Mouse (Mus musculus) heart, embryonic 16.5 days (tissue): ENCODE measurements around the gene Olfr1176. TPM values are rescaled to one million over a fixed set of nuclear protein-coding genes. Genes with fewer than 3 reads are reported as not detected.

Experiments
- ATAC-seq: fragments of 200-750 bp; cut with Nextera tagmentation; replicated peaks from 2 replicates; pipeline ENCODE4 v1.8.0; 2017; ENCODE audit warnings: moderate number of reproducible peaks; ENCODE audit not compliant: insufficient read depth, low FRiP score; ENCODE audit errors: extremely low read depth
- H3K27ac ChIP-seq: fragments of 300-500 bp; sonication (generic); 2 replicates; pipeline ENCODE4 v1.5.1; 2014; ENCODE audit warnings: mild to moderate bottlenecking, low read length, control low read depth, moderate library complexity
- H3K27me3 ChIP-seq: fragments of 300-500 bp; sonication (generic); 2 replicates; pipeline ENCODE4 v1.6.1; 2014; ENCODE audit warnings: low read length, mixed read lengths; ENCODE audit not compliant: control insufficient read depth, insufficient read depth
- H3K36me3 ChIP-seq: fragments of 300-500 bp; sonication (generic); 2 replicates; pipeline ENCODE4 v1.6.1; 2014; ENCODE audit not compliant: control insufficient read depth, insufficient read depth
- H3K4me1 ChIP-seq: fragments of 300-500 bp; sonication (generic); 2 replicates; pipeline ENCODE4 v1.6.1; 2014; ENCODE audit warnings: low read length, mixed read lengths; ENCODE audit not compliant: control insufficient read depth, insufficient read depth
- H3K4me2 ChIP-seq: fragments of 300-500 bp; sonication (generic); 2 replicates; pipeline ENCODE4 v1.6.1; 2014; ENCODE audit warnings: low read depth, mild to moderate bottlenecking, control low read depth, low read length
- H3K4me3 ChIP-seq: fragments of 300-500 bp; sonication (generic); 2 replicates; pipeline ENCODE4 v1.5.1; 2014; ENCODE audit warnings: mild to moderate bottlenecking, control low read depth, low read length
- H3K9ac ChIP-seq: fragments of 300-500 bp; sonication (generic); 2 replicates; pipeline ENCODE4 v1.6.1; 2014; ENCODE audit warnings: low read length, control low read depth
- H3K9me3 ChIP-seq: fragments of 300-500 bp; sonication (generic); replicated peaks from 2 replicates; pipeline ENCODE4 v1.6.1; 2016; ENCODE audit warnings: low read length; ENCODE audit not compliant: control insufficient read depth
- WGBS: fragments of 180-500 bp; shearing (Covaris S2); extraction: QIAGEN DNeasy Blood & Tissue Kit; methylation state at CpG from one replicate; pipeline ENCODE4 v1.1.7; 2014; 5-methylcytosine and 5-hydroxymethylcytosine counted together
- polyA plus RNA-seq: library from polyadenylated mRNA; unstranded; fragments of >200 nt; fragmentation: Nextera tagmentation; extraction: Ambion mirVana; gene quantifications from 2 replicates; pipeline ENCODE4 v1.2.1, GENCODE M21; 2015

Gene Olfr1176
- polyA plus RNA-seq, result not detected in 2 replicates

- no peak within 1 kb of the TSS for H3K9ac ChIP-seq
- no peak within 1 kb of the TSS for H3K27ac ChIP-seq
- no peaks in the 10 kb centered on the region for H3K27me3 ChIP-seq
- H3K4me1 ChIP-seq, result no peaks in the 10 kb centered on the region
- WGBS, result 60% methylated on average over 1 of the region's 1 CpGs
- ATAC-seq, result no peak
- H3K36me3 ChIP-seq, result no peaks in the 10 kb centered on the region
- H3K4me2 ChIP-seq, result no peak within 1 kb of the TSS
- H3K9me3 ChIP-seq, result no peaks in the 10 kb centered on the region
- H3K4me3 ChIP-seq, result no peak within 1 kb of the TSS
These were observed at the start of gene Olfr1176 for GRCm38 (mm10) chr2:88336421-88336820. TSS of gene Olfr1176 (plus strand) at chr2:88336721.

- Histone ChIP-seq H3K27me3 (no peaks in the 10 kb centered on the region), H3K4me2 (no peak within 1 kb of the TSS), H3K27ac (no peak within 1 kb of the TSS), H3K9ac (no peak within 1 kb of the TSS), H3K4me1 (no peaks in the 10 kb centered on the region), H3K9me3 (no peaks in the 10 kb centered on the region), H3K4me3 (no peak within 1 kb of the TSS), H3K36me3 (no peaks in the 10 kb centered on the region)
- ATAC-seq, result no peak
- 82% methylated on average over 4 of the region's 4 CpGs for WGBS
These were observed 21.5 kb upstream of the Olfr1176 start, which contains the start of gene Olfr1174-ps for GRCm38 (mm10) chr2:88315035-88315434. TSS of gene Olfr1174-ps (minus strand) at chr2:88315135.

DNA sequence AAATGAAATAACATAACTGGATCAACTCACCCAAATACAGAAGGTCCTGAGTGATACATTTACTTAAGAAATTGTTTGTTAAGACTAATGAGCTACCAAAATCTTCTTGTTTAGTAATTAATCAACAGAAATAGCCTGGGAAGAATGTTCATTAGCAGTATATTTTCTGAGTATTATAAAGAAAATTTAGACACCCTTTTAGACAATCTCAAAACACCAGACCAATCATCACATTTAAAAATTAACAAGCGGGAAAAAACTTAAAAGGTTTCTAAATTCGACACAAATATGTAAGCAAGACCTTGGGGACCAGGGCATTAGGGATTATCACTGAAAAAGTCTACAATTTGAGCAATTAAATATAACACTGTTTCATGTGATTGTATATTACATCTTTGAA, 9.4 kb upstream of the Olfr1176 start, which contains the start of gene Olfr1175-ps:
Gene Olfr1175-ps, minus strand, starts transcription at position 101 of the 400 bp plus-strand sequence.
- H3K4me1 ChIP-seq, result no peaks in the 10 kb centered on the region
- 71% methylated on average over 2 of the region's 2 CpGs for whole genome bisulfite sequencing
- H3K4me3 ChIP-seq, result no peak within 1 kb of the TSS
- no peak within 1 kb of the TSS for H3K27ac ChIP-seq
- no peaks in the 10 kb centered on the region for H3K27me3 ChIP-seq
- H3K36me3 ChIP-seq, result no peaks in the 10 kb centered on the region
- no peak for ATAC-seq
- no peak within 1 kb of the TSS for H3K4me2 ChIP-seq
- H3K9ac ChIP-seq, result no peak within 1 kb of the TSS
- H3K9me3 ChIP-seq, result no peaks in the 10 kb centered on the region

DNA sequence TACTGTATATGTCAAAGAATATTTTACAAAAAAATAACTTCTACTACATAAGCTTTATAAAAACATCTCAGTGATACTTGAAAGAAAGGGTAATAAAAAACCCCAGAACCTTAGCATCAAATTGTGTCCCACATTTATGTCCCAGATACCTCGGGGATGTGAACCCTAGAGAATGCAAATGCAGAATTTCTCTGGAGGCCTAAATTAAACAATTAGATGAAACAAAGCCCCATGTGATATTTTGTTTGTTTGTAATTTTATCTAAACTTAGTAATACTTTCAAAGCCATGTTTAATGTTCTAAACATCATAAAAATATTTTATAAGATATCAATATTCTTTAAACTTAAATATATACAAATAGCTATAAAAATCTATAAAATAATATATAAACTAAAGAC, 9.9 kb downstream of the Olfr1176 start, which contains the start of gene Olfr1177-ps:
Gene Olfr1177-ps, minus strand, starts transcription at position 101 of the 400 bp plus-strand sequence.
- Histone ChIP-seq H3K27me3 (no peaks in the 10 kb centered on the region), H3K27ac (no peak within 1 kb of the TSS), H3K9me3 (no peaks in the 10 kb centered on the region), H3K36me3 (no peaks in the 10 kb centered on the region), H3K4me2 (no peak within 1 kb of the TSS), H3K4me1 (no peaks in the 10 kb centered on the region), H3K9ac (no peak within 1 kb of the TSS), H3K4me3 (no peak within 1 kb of the TSS)
- WGBS, result 55% methylated on average over 1 of the region's 1 CpGs
- ATAC-seq, result no peak

DNA sequence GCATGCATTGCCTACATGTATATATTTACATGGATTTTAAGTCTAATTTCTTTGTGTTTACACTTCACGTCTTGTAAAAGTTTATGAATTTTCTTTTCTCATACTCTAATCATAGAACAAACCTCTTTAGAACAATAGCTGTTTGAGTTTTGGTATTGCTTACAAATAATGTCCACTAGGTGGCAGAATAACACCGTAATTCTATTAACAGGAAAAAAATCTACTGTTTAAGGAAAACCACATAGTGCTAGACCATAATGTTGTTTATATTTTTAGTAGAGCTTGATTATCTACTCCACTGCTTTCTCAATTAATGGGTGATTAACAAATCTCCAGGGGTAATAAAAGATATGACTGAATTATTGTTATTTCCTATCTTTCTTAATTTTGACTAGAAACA, 19.8 kb downstream of the Olfr1176 start:
- H3K4me2 ChIP-seq, result no peak overlapping the region
- no peak overlapping the region for H3K27ac ChIP-seq
- H3K4me3 ChIP-seq, result no peak overlapping the region
- no peaks in the 10 kb centered on the region for H3K27me3 ChIP-seq
- H3K9ac ChIP-seq, result no peak overlapping the region
- no peaks in the 10 kb centered on the region for H3K36me3 ChIP-seq
- no peak for ATAC-seq
- 3% methylated on average over 2 of the region's 2 CpGs for WGBS
- no peaks in the 10 kb centered on the region for H3K4me1 ChIP-seq
- H3K9me3 ChIP-seq, result no peaks in the 10 kb centered on the region

GRCm38 (mm10) chr2:88386762-88387161, 50.2 kb downstream of the Olfr1176 start, which contains the start of gene Olfr1178:
TSS of gene Olfr1178 (plus strand) at chr2:88387062.
- no peak within 1 kb of the TSS for H3K9ac ChIP-seq
- H3K27me3 ChIP-seq, result no peaks in the 10 kb centered on the region
- H3K36me3 ChIP-seq, result no peaks in the 10 kb centered on the region
- no peaks in the 10 kb centered on the region for H3K4me1 ChIP-seq
- H3K4me2 ChIP-seq, result no peak within 1 kb of the TSS
- no peak within 1 kb of the TSS for H3K27ac ChIP-seq
- H3K4me3 ChIP-seq, result no peak within 1 kb of the TSS
- ATAC-seq, result no peak
- WGBS, result 74% methylated on average over 1 of the region's 1 CpGs
- no peaks in the 10 kb centered on the region for H3K9me3 ChIP-seq

Other genes with a start within 250 kb of the Olfr1176 start
- not detected in 2 replicates for gene Olfr1164, start 242.8 kb upstream of the Olfr1176 start, polyA plus RNA-seq
- not detected in 2 replicates for gene Olfr1166, start 208.4 kb upstream of the Olfr1176 start, polyA plus RNA-seq
- gene Olfr1167, start 181.5 kb upstream of the Olfr1176 start, polyA plus RNA-seq, result not detected in 2 replicates
- not detected in 2 replicates for gene Olfr1168, start 154.8 kb upstream of the Olfr1176 start, polyA plus RNA-seq
- gene Olfr1170, start 108.4 kb upstream of the Olfr1176 start, polyA plus RNA-seq, result not detected in 2 replicates
- gene Olfr1173, start 56.8 kb upstream of the Olfr1176 start, polyA plus RNA-seq, result 0.03 TPM in 1 of 2 replicates, not detected in the other
- not detected in 2 replicates for gene Olfr1174-ps, start 21.6 kb upstream of the Olfr1176 start, polyA plus RNA-seq
- not detected in 2 replicates for gene Olfr1175-ps, start 9.5 kb upstream of the Olfr1176 start, polyA plus RNA-seq
- gene Olfr1177-ps, start 9.8 kb downstream of the Olfr1176 start, polyA plus RNA-seq, result not detected in 2 replicates
- gene Olfr1178, start 50.3 kb downstream of the Olfr1176 start, polyA plus RNA-seq, result not detected in 2 replicates
- not detected in 2 replicates for gene Olfr1179, start 69.7 kb downstream of the Olfr1176 start, polyA plus RNA-seq
- gene Olfr1180, start 82.4 kb downstream of the Olfr1176 start, polyA plus RNA-seq, result not detected in 2 replicates
- not detected in 2 replicates for gene Olfr1181, start 89.5 kb downstream of the Olfr1176 start, polyA plus RNA-seq
- not detected in 2 replicates for gene Gm13757, start 112.4 kb downstream of the Olfr1176 start, polyA plus RNA-seq
- gene Olfr1183, start 118.1 kb downstream of the Olfr1176 start, polyA plus RNA-seq, result not detected in 2 replicates
- not detected in 2 replicates for gene Olfr1184, start 146.9 kb downstream of the Olfr1176 start, polyA plus RNA-seq
- not detected in 2 replicates for gene Olfr1185-ps1, start 156.6 kb downstream of the Olfr1176 start, polyA plus RNA-seq
- not detected in 2 replicates for gene Olfr1186, start 181.8 kb downstream of the Olfr1176 start, polyA plus RNA-seq
- not detected in 2 replicates for gene Olfr1188, start 220.2 kb downstream of the Olfr1176 start, polyA plus RNA-seq
- not detected in 2 replicates for gene Olfr1189, start 249.7 kb downstream of the Olfr1176 start, polyA plus RNA-seq